Mouse (Mus musculus) lung, postnatal 0 days (tissue): Measurements from ENCODE around the gene Fuz.

Experiments
- CTCF ChIP-seq: IDR thresholded peaks from 2 replicates; pipeline ENCODE4 v1.5.1; 2016; ENCODE audit warnings: antibody characterized with exemption, mild to moderate bottlenecking
- EP300 ChIP-seq: IDR thresholded peaks from 2 replicates; pipeline ENCODE4 v1.6.1; 2016; ENCODE audit warnings: antibody characterized with exemption, mild to moderate bottlenecking, control low read depth

GRCm38 (mm10) chr7:44908706-44909476 lies 13.0 kb downstream of the Fuz start:
- no peak for TF ChIP-seq CTCF
- TF ChIP-seq EP300, result no peak
